Mouse (Mus musculus) testis, adult 2 months (tissue): ENCODE measurements around the gene Rnft1. TPM values are rescaled to one million over a fixed set of nuclear protein-coding genes. Genes with fewer than 3 reads are reported as not detected.

Source experiments
- H3K27ac ChIP-seq: fragments of 200-500 bp; 2 replicates; pipeline ENCODE4 v1.5.1; 2012; ENCODE audit warnings: low read depth, low read length; ENCODE audit not compliant: control insufficient read depth, insufficient read depth
- H3K27me3 ChIP-seq: fragments of 200-500 bp; 2 replicates; pipeline ENCODE4 v1.6.1; 2012; ENCODE audit warnings: mild to moderate bottlenecking, low read length, moderate library complexity; ENCODE audit not compliant: control insufficient read depth, insufficient read depth
- H3K36me3 ChIP-seq: fragments of 200-500 bp; 2 replicates; pipeline ENCODE4 v1.6.1; 2012; ENCODE audit warnings: mild to moderate bottlenecking, low read length; ENCODE audit not compliant: control insufficient read depth, insufficient read depth
- H3K4me1 ChIP-seq: fragments of 200-500 bp; 2 replicates; pipeline ENCODE4 v1.6.1; 2012; ENCODE audit warnings: low read length; ENCODE audit not compliant: control insufficient read depth, insufficient read depth
- H3K4me3 ChIP-seq: fragments of 200-500 bp; 2 replicates; pipeline ENCODE4 v1.5.1; 2012; ENCODE audit warnings: low read depth, mild to moderate bottlenecking, low read length, moderate library complexity, mixed read lengths; ENCODE audit not compliant: control insufficient read depth
- CTCF ChIP-seq: fragments of 200-500 bp; IDR thresholded peaks from 2 replicates; pipeline ENCODE4 v1.5.1; 2012; ENCODE audit warnings: low read depth, mild to moderate bottlenecking, inconsistent platforms, low read length, moderate library complexity; ENCODE audit not compliant: control insufficient read depth, insufficient read depth, insufficient replicate concordance
- POLR2A ChIP-seq: fragments of 200-500 bp; IDR thresholded peaks from 2 replicates; pipeline ENCODE4 v1.6.1; 2012; ENCODE audit warnings: low read depth, mild to moderate bottlenecking, inconsistent platforms, low read length, moderate library complexity; ENCODE audit not compliant: control insufficient read depth
- polyA plus RNA-seq: library from polyadenylated mRNA; depleted of rRNA; stranded (reverse); fragments of >200 nt; gene quantifications from 2 replicates; pipeline ENCODE4 v1.2.3, GENCODE M21; 2012; rRNA removed

The Rnft1 gene
- polyA plus RNA-seq: 24.6 and 25.1 TPM in 2 replicates

GRCm38 (mm10) chr11:86484101-86484868 lies at the start of gene Rnft1:
Rnft1 (plus strand) TSS chr11:86484657.
- Histone ChIP-seq H3K4me1 (peaks cover 6% of the 10 kb centered on the region), H3K27ac (peak within 1 kb of the TSS; percentile 91), H3K27me3 (no peaks in the 10 kb centered on the region), H3K36me3 (peaks cover 1% of the 10 kb centered on the region), H3K4me3 (peak within 1 kb of the TSS; percentile 91)
- no peak for TF ChIP-seq CTCF
- peak; percentile 93 for TF ChIP-seq POLR2A

GRCm38 (mm10) chr11:86436843-86437242 lies 47.6 kb upstream of the Rnft1 start:
- Histone ChIP-seq H3K27me3 (no peaks in the 10 kb centered on the region), H3K4me1 (peaks cover 6% of the 10 kb centered on the region), H3K36me3 (no peaks in the 10 kb centered on the region), H3K4me3 (no peak overlapping the region), H3K27ac (no peak overlapping the region)
- TF ChIP-seq POLR2A: no peak
- TF ChIP-seq CTCF: peak; percentile 25; the same call in 1 of the 2 replicates

GRCm38 (mm10) chr11:86438261-86438660 lies 46.2 kb upstream of the Rnft1 start:
- H3K4me3 ChIP-seq: no peak overlapping the region
- no peaks in the 10 kb centered on the region for H3K36me3 ChIP-seq
- no peaks in the 10 kb centered on the region for H3K4me1 ChIP-seq
- H3K27ac ChIP-seq: no peak overlapping the region
- TF ChIP-seq POLR2A (no peak), CTCF (no peak)
- no peaks in the 10 kb centered on the region for H3K27me3 ChIP-seq

GRCm38 (mm10) chr11:86440791-86441190 lies 43.7 kb upstream of the Rnft1 start:
- H3K27me3 ChIP-seq: no peaks in the 10 kb centered on the region
- H3K36me3 ChIP-seq: no peaks in the 10 kb centered on the region
- H3K4me1 ChIP-seq: no peaks in the 10 kb centered on the region
- TF ChIP-seq CTCF: no peak
- no peak for TF ChIP-seq POLR2A
- no peak overlapping the region for H3K4me3 ChIP-seq
- no peak overlapping the region for H3K27ac ChIP-seq

- Histone ChIP-seq H3K4me3 (no peak overlapping the region), H3K27ac (no peak overlapping the region), H3K27me3 (no peaks in the 10 kb centered on the region), H3K36me3 (no peaks in the 10 kb centered on the region), H3K4me1 (no peaks in the 10 kb centered on the region)
- TF ChIP-seq CTCF: no peak
- no peak for TF ChIP-seq POLR2A
Observed at GRCm38 (mm10) chr11:86453991-86454390, 30.5 kb upstream of the Rnft1 start.

- no peak overlapping the region for H3K4me3 ChIP-seq
- no peaks in the 10 kb centered on the region for H3K36me3 ChIP-seq
- H3K27me3 ChIP-seq: no peaks in the 10 kb centered on the region
- TF ChIP-seq POLR2A: no peak
- no peak for TF ChIP-seq CTCF
- H3K4me1 ChIP-seq: peaks cover 2% of the 10 kb centered on the region
- no peak overlapping the region for H3K27ac ChIP-seq
Observed at GRCm38 (mm10) chr11:86457545-86457944, 26.9 kb upstream of the Rnft1 start.

GRCm38 (mm10) chr11:86458866-86459265 lies 25.6 kb upstream of the Rnft1 start:
- Histone ChIP-seq H3K4me3 (no peak overlapping the region), H3K27ac (no peak overlapping the region), H3K4me1 (peaks cover 2% of the 10 kb centered on the region), H3K27me3 (no peaks in the 10 kb centered on the region), H3K36me3 (no peaks in the 10 kb centered on the region)
- TF ChIP-seq CTCF (no peak), POLR2A (no peak)
